Mouse (Mus musculus): ENCODE measurements around the gene Gm973.
A peak's percentile ranks its signal among the peaks of the same experiment; 100 is the strongest.

Gm973 gene

DNA sequence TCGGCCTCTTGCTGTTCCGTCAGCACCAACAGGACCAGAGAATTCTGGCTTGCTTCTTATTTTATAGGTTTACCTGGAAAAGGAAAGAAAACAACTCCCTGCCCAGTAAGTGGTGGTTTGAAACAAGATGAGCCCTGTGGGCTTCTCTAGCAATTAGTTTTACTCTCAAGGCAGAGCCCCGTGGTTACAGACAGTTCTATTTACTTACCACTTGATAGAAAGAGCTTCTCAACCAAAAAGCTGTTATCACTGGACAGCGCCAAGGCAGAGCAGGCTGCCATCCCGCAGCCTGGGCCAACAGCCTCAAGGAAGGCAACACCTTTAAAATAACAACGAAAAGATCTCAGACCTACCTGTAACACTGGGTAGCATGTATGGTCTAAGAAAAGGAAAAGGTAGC is 26.2 kb downstream of the Gm973 start:
- DNase-seq (ENCODE audit: inconsistent ontology term) = no peak

DNA sequence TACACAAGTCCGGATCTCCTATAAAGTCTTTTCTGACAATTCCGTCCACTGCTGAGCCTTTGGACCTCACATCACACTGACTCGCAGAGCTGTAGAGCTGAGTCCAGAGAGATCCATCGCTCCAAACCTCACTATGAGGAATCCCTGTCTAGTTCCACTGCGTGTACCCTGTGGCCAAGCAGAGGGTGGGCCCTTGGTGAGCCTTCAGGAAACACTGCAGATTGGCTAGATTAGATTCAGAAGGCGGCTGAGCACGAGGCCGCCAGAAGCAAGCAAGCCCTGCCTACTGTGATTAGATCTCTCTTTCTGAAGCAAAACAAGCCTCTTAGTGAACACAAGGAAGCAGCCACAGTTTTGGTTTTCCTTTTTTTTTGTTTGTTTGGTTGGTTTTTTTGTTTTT is 27.8 kb downstream of the Gm973 start:
- DNase-seq (ENCODE audit: inconsistent ontology term) = no peak

DNA sequence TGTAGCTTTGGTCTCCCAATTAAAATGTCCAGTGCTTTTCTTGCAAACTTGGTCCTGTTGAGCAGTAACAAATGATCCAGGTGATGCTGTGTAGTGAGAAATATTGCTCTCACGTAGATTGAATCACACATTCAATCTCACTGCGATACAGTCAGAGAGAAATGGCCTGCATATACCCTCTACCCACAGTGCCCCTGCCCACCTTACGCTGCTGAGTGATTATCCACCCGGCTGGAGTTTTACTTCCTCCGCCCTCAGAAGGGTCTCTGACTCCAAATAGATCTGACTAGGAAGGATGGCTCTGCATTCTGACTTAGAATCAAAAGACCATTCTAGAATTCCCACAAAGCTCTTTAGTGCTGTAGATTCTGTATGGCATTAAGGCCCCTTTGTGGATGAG is 32.4 kb downstream of the Gm973 start:
- no peak for DNase-seq (ENCODE audit: inconsistent ontology term)

DNA sequence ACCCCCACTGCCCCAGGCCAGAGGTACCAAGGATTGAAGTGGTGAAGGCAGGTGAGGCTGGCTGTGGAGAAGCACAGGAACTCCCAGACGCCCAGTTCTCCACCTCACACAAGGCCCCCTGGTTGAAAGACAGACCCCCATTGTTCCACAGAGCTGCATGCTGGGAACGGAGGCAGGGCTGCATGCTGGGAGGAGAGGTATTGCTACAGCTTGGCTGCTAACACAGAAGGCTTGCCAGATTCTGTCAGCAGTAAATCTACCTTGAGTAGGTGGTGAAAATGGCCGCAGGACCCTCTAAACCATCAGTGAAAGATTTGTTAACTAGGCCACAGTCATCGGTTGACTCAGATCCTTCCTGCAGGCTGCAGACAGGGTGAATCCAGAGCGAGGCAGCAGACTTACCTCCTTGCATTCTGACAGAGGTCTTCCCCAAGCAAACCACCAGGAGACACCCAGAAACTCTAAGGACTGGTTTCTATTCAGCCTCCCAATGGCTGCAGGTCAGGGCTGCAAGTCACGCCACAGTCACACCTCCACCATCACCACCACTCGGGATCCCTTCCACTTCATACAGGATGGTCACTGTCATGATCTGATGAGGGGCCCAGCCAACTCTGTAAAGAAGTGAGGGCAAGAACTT is 33.1 kb downstream of the Gm973 start:
- no peak for DNase-seq (ENCODE audit: inconsistent ontology term)

DNA sequence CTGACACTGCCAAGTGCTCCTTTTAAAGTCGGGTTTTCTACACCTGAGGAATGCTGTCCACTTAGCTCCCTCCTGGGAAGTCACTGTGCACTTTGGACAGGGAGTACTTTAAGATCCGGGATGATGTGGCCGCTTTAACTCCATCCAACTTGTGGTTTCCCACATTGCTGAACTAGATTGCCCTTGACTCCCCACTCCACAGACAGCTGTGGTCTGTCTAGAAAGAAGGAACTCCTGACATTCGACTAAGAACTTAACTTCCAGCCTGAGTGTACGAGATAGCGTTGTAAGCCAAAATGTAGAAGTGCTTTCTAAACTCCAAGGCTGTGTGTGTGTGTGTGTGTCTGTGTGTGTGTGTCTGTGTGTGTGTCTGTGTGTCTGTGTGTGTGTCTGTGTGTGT is 34.2 kb downstream of the Gm973 start:
- DNase-seq (ENCODE audit: inconsistent ontology term) = no peak

DNA sequence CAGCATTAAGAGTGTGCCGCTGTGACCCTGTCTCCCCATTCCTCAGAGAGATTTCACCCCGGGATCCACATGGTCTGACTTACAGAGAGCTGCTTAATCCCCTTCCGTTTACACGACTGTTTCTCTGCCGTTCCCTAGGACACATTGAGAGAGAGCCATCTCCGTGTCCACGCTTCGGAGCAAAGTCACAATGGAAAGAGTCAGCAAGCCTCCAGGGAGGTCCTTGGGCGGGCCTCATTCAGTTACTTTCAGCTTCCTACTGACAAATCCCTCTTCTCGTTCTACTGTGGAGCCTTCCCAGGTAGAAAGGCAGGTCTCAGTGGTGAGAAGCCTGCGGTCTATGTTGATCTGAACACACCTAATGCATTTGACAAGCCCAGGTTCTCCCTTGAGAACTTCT is 34.9 kb downstream of the Gm973 start:
- DNase-seq (ENCODE audit: inconsistent ontology term) = no peak

DNA sequence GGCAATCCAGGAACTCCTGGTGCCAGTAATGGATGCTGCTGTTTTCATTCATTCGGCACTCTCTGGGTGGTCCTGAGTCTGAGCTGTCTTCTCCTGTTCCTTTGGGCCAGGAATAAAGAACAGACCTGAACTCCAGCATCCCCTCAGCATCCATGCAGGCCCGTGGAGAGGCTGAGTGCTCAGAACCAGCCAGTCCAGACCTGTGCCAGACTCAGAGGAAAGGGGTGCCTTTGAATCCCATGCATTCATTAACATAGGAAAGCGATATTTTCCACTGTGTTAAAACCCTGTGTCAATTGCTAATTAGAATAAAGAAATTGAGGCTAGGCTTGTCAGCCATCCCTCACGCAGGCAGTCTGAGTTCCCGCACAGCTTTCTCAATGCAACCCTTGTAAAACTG is 37.6 kb downstream of the Gm973 start:
- DNase-seq (ENCODE audit: inconsistent ontology term) = no peak

DNA sequence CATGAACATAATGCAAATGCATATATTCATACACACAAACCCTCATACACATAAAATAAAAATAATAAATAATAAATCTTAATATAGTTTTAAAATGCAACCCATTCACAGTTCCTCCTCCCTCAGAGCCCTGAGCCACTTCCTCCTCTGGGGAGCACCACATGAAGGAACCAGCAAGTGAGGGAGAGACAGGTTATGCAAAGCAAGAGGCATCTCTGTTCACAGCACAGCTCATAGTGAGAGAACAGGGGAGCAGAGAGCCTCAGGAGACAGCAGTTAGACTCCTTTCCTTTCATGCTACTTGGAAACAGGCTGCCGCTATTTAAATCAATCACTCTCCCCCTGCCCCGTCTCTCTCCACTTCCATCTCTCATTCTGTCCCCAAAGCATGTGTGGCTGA is 47.5 kb downstream of the Gm973 start:
- no peak for DNase-seq (ENCODE audit: inconsistent ontology term)

DNA sequence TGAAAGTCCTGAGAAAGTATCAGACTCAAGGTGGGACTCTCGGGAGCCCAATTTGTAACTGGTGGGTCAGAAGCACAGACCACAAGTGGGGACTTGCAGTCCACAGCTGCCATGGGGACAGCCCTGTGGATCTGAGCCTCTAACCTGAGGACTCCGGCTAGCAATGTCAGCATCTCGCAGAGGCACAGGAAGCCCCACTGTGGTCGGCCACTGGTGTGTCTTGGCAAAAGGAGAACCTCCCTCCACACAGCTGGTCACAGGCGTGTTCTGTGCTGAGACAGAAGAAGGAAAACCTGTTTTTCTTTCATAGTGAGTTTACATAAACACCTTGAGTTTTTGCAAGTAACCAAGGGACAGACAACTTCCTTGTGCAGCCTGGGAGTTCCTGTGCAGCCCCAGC is 49.7 kb downstream of the Gm973 start:
- DNase-seq (ENCODE audit: inconsistent ontology term) = no peak

DNA sequence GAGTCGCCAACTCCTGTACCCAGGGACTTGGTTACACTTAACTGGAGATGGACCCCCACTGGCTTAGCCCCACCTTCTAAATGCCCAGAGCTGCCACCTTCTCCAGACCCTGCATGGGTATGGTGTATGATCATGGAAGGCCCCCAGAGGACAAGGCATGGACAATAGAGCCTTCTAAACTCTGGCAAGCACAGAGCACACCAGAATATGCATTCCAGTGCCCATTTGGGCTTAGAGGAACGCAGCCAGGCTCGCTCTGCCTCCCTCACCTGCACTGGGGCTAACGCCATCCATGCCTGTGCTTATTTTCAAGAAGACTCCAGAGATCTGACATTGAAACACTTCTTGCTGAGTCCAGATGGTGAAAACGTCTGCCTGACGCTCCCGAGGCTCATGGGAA is 50.2 kb downstream of the Gm973 start:
- no peak for DNase-seq (ENCODE audit: inconsistent ontology term)

DNA sequence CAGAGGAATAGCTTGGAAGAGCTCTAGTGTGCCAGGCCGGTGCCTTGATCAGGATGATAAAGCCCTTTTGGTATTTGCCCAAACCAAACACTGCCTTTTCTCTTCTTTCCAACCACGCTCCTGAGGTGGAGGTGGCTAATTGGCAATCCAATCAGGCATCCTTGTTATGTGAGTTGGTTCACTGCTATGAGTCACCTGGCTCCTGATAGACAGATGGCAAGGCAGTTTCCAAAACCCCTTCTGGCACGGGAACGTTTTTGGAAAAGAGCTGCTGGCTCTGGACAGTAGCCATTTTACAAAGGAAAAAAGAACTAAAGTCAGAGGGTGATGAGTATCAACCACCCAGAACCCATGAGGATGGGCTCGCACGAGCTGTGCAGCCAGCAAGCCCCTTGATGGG is 50.9 kb downstream of the Gm973 start:
- DNase-seq (ENCODE audit: inconsistent ontology term) = peak; percentile 92

DNA sequence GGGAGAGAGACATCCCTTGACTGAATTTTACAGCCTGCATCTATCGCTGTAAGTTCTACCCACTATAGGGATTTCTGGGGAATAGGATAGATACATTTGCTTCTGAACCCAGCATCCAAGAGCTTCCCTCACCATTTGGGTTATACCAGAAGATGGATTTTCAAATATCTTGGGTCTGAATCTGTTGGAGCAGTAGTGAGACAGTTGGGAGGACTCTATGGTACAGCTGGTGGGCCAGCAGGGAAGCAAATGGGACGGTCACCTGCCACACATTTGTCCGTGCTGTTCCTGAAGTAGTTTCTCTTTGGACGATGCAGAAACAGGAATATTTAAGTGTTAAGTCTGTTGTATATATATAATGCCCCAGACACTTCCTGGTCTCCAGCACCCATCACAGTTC is 51.5 kb downstream of the Gm973 start:
- no peak for DNase-seq (ENCODE audit: inconsistent ontology term)

DNA sequence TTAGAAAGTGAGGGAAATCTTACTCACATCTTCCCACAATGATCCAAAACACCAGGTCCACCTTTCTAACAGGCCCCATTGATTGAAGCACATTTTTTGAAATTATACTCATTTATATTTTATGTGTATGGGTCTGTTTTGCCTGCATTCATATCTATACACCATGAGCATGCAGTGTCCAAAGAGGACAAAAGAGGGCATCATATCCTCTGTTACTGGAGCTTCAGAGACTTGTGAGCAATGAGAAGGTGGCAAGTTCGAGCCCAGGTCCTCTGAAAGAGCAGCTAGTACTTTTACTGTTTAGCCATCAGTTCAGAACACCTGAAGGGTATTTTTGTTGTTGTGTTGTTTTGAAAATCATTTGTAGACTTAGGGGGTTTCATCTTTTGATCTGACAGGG is 52.2 kb downstream of the Gm973 start:
- DNase-seq (ENCODE audit: inconsistent ontology term) = no peak

DNA sequence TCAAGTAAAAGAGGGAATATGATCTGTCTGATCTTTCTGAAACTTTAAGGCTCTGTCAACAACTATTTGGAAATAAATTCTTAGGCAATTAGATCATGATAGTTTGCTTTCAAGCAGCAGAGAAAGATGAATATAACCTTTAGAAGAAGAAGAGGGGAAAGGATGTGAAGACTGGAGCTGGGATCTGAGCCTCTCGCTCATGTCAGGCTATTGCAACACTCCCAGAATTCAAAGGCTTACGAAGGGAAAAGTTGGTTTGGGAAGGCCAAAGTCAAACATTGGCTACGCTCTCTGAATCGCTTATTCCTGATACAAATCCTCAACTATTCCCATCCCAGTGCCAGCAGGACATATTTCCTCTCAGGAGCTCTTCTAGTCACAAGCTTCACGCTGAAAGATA is 53.2 kb downstream of the Gm973 start:
- DNase-seq (ENCODE audit: inconsistent ontology term) = no peak

DNA sequence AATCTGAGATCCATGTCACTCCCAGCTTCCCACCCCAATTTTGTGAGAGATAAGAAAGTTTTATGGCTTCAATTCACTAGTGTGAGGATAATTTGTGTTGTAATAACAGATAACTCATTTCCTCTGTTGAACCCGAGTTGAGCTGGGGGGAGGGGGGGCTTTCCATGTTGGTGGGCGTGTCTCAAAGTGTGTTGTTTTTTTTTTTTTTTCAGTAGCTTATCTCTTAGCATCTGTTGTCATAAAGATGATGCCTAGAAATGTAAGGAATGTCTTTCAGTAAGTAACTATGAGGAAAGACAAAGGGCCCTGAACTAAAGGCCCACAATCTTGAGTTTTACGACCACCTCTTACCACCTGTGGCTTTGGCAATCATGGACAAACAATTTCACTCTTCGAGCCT is 54.7 kb downstream of the Gm973 start:
- no peak for DNase-seq (ENCODE audit: inconsistent ontology term)

DNA sequence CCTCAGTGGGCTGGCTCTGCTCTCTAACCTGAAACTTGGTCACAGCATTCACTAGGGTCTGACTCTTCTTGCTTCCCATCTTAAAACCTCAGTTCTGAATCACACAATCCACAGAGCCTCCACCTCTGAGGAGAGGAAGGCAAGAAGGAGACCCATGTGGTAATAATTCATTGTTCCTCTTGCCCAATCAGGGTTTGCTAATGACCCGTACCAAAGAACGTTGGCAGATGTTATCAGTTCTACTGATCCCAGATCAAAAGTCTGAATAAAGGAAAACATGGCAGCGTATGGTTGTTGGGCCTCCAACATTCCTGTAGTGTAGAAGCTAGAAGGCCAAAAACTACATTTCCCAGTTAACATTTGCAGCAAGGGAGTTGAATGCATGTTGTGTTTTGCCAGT is 55.4 kb downstream of the Gm973 start:
- no peak for DNase-seq (ENCODE audit: inconsistent ontology term)

DNA sequence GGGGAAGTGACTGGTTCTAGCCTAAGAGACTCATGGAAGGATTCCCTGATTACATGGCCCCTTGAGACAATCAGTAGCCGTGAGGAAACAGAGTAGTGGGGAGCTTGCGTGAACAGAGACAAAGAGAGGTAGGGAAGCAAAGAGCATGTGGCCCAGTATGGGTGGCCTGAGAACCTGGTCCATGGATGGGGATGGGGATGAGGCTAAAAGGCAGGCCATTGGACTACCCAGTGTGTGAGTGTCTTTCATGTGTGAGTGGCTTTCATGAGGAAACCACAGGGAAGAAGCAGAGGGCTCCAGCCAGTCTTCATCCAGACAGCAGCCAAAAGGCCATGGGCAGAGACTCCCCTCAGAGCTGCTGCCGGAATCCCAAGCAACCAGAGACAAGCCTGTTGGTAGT is 57.8 kb downstream of the Gm973 start:
- no peak for DNase-seq (ENCODE audit: inconsistent ontology term)

DNA sequence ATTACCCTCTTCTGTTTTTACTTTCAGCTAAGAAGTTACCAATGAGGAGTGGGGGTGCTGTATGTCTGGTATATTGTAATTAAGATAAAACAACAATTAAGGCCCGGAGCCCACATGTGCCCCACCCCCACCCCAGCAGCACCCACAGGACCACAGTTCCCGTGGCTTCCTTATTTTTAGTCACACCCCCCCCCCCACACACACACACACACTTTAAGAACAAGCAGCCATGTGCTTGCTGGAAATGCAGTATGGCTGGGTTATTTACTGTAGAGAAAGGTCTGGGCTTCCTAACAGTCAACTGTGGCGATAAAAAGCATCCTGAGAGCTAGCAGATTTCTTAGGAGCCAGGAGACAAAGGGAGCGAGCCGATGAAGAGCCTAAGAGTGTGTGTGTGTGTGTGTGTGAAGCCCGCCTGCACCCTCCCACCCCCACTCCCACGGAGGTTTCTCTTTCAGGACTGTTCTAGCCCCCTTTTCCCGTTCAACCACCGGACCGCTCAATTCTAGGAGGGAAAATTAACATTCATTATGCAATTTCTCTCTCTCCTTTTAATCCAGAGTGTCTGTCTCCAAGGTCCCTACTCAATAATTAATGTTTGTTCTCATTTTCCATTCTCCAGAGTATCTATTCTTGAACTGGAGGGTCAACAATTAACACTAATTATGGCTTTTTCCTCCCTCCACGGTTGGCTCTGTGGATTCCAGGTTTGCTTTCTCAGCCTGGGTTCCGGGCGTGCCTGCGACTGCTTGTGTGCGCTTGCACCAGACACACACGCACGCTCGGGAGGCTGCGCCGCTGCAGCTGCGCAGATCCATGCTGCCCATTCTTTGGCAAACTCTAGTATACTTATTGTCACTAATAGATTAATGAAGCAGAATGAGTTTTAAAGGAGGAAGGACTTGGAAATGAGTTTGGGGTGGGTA is 58.5 kb downstream of the Gm973 start:
- peak; percentile 40 for DNase-seq (ENCODE audit: inconsistent ontology term)

DNA sequence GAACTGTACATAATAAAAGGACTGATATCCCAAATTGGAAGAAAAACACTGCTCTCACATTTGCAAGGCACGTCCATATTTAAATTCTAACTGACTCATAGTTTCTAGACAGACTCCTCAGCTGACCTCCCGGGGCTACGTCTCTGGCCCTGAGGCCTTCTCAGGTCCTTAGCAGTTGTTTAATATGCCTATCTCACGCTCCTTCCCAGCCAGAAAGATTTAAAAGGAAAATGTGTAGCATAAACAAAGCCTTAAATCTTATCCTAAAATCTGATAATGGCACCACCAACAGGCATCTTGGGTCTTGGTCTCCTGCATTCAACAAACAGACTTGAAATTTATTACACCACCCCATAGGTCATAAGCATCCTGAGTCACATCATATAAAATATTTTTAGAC is 62.7 kb downstream of the Gm973 start:
- DNase-seq (ENCODE audit: inconsistent ontology term) = no peak

DNA sequence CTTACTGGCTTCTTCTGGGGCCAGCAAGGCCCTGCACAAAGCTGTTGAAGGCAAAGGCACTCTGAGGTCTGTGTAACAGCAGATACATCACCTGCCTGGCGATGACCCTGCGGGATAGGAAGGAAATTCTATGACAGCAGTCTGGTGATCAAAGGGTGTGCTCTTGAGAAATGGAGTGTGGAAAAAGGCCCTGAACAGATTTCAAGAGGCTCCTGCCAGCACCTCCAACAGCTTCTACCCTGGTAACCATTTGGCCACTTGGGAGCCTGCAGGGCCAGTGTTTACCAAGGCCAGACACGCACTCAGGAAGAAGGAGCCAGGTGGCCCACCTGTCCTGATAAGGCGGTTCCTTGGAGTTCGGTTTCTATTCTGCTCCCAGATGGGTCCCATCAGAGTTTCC is 63.3 kb downstream of the Gm973 start:
- no peak for DNase-seq (ENCODE audit: inconsistent ontology term)

DNA sequence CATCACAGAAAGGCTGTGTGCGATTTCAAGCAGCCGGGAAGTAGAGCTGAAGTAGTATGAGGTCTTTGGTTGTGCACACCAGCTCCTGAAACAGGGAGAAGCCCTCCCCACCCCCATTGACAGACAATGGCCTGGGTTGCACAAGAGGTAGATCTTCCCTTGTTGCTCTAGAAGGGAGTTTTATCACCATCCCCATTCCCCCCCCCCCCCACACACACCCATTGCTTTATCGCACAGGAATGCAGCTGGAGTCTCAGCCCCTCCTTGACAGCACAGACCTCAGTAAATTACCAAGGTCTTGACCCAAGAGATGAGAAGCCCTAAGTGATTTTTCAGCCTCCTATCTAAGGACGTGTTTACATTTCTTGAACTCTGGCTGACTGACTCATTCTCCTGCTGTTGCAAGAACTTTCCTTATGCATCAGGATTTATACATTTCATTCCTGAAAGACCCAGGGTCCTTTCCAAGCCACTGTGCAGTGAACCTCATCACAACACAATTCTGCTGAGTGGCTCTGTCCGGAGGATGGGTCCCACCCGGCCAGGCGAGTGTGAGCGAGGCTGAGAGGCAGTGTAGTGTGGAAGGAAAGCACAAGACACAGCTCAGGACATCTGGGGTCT is 64.2 kb downstream of the Gm973 start:
- DNase-seq (ENCODE audit: inconsistent ontology term) = no peak

DNA sequence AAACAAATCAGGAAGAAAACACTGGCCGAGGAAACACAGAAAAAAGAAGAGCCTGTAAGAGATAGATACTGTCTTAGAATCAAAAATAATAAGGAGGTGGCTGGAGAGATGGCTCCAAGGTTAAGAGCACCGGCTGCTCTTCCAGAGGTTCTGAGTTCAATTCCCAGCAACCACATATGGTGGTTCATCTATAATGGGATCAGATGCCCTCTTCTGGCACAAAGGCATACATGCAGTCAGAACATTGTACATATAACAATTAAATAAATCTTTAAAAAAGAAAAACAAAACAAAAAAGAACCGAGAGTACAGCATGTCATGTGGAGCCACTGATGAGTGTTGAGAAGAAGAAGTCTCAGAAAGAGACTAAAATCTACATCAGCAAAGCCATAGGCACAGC is 64.8 kb downstream of the Gm973 start:
- no peak for DNase-seq (ENCODE audit: inconsistent ontology term)

Data from Muller cell, postnatal 12 days (primary cell).